Mouse (Mus musculus): ENCODE results near the gene Sis. TPM values are rescaled to one million over a fixed set of nuclear protein-coding genes. Genes with fewer than 3 reads are reported as not detected.

The Sis gene
- polyA plus RNA-seq (2015; fragmentation: Nextera tagmentation; extraction: Ambion mirVana) = not detected in 2 replicates

DNA sequence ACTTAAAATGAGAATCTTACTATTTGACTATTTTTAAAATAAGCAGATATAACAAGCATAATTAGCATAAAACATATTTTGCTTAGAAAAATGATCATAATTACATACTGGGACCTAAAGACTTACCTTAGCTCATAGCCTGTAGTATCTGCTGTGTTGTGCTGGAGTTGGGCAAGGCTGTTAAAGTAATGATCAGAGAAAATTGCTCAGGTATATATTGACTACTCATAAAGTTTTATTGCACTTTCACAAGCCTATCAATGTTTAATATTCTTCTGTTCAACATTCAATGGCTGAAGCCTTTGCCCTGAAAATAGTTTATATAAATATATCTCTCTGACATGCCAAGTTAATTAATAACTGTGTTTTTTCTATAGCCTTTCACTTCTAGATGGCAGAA is at the start of gene Sis:
Gene Sis (minus strand): TSS at position 189 of the 400 bp plus-strand sequence.
- Histone ChIP-seq H3K9ac (ENCODE audit: low read length) (no peak within 1 kb of the TSS), H3K4me3 (ENCODE audit: low read depth, low read length) (no peak within 1 kb of the TSS), H3K4me1 (replicated peaks; ENCODE audit: control insufficient read depth, insufficient read depth) (no peaks in the 10 kb centered on the region), H3K4me2 (replicated peaks; ENCODE audit: low read depth) (no peak within 1 kb of the TSS), H3K36me3 (ENCODE audit: control insufficient read depth, insufficient read depth, low read length) (no peaks in the 10 kb centered on the region), H3K27me3 (ENCODE audit: control insufficient read depth, insufficient read depth, low read length) (no peaks in the 10 kb centered on the region), H3K27ac (replicated peaks) (no peak within 1 kb of the TSS), H3K9me3 (ENCODE audit: control insufficient read depth, low read length) (no peaks in the 10 kb centered on the region)
- no peak for TF ChIP-seq CTCF (IDR thresholded peaks at IDR 0.05; ENCODE audit: low read depth)
- TF ChIP-seq EP300 (optimal IDR thresholded peaks at IDR 0.05) = no peak
- no peak for ATAC-seq (ENCODE audit: low FRiP score, low TSS enrichment)
- DNase-seq (ENCODE audit: low spot score) = no peak

DNA sequence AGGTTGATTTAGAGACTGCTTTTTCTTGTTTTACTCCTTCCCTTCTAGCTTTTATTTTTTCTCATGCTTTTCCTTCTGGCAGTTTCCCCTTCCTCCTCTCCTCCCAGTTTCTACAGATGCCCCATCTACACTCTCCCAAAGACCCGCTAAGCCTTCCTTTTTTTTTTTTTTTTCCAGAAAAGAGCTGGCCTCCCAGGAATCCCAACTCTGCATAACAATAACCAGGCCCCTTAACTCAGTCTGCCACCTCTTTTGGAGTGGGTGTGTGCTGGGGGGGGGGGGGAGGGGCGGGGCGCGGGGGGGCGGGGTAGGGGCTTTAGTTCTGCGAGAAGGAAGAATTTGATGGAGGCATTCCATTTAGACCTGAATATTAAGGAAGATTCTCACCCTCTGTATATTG is 38.4 kb upstream of the Sis start:
- no peak overlapping the region for H3K27ac ChIP-seq (replicated peaks)
- H3K4me2 ChIP-seq (replicated peaks; ENCODE audit: low read depth) = no peak overlapping the region
- TF ChIP-seq EP300 (optimal IDR thresholded peaks at IDR 0.05) (no peak), CTCF (IDR thresholded peaks at IDR 0.05; ENCODE audit: low read depth) (no peak)
- H3K27me3 ChIP-seq (ENCODE audit: control insufficient read depth, insufficient read depth, low read length) = no peaks in the 10 kb centered on the region
- no peak overlapping the region for H3K4me3 ChIP-seq (ENCODE audit: low read depth, low read length)
- 12% methylated on average over 6 of the region's 6 CpGs for WGBS
- no peaks in the 10 kb centered on the region for H3K4me1 ChIP-seq (replicated peaks; ENCODE audit: control insufficient read depth, insufficient read depth)
- DNase-seq (ENCODE audit: low spot score) (no peak), ATAC-seq (ENCODE audit: low FRiP score, low TSS enrichment) (no peak)
- no peak overlapping the region for H3K9ac ChIP-seq (ENCODE audit: low read length)
- no peaks in the 10 kb centered on the region for H3K36me3 ChIP-seq (ENCODE audit: control insufficient read depth, insufficient read depth, low read length)
- no peaks in the 10 kb centered on the region for H3K9me3 ChIP-seq (ENCODE audit: control insufficient read depth, low read length)

- Histone ChIP-seq H3K9me3 (ENCODE audit: control insufficient read depth, low read length) (no peaks in the 10 kb centered on the region), H3K4me1 (replicated peaks; ENCODE audit: control insufficient read depth, insufficient read depth) (no peaks in the 10 kb centered on the region), H3K9ac (ENCODE audit: low read length) (no peak overlapping the region), H3K27ac (replicated peaks) (no peak overlapping the region), H3K27me3 (ENCODE audit: control insufficient read depth, insufficient read depth, low read length) (no peaks in the 10 kb centered on the region), H3K36me3 (ENCODE audit: control insufficient read depth, insufficient read depth, low read length) (no peaks in the 10 kb centered on the region), H3K4me3 (ENCODE audit: low read depth, low read length) (no peak overlapping the region), H3K4me2 (replicated peaks; ENCODE audit: low read depth) (no peak overlapping the region)
- ATAC-seq (ENCODE audit: low FRiP score, low TSS enrichment) (no peak), DNase-seq (ENCODE audit: low spot score) (no peak)
- TF ChIP-seq CTCF (IDR thresholded peaks at IDR 0.05; ENCODE audit: low read depth) (no peak), EP300 (optimal IDR thresholded peaks at IDR 0.05) (no peak)
- WGBS = 91% methylated on average over 4 of the region's 4 CpGs
These were observed 35.5 kb upstream of the Sis start for GRCm38 (mm10) chr3:73002933-73003696.

DNA sequence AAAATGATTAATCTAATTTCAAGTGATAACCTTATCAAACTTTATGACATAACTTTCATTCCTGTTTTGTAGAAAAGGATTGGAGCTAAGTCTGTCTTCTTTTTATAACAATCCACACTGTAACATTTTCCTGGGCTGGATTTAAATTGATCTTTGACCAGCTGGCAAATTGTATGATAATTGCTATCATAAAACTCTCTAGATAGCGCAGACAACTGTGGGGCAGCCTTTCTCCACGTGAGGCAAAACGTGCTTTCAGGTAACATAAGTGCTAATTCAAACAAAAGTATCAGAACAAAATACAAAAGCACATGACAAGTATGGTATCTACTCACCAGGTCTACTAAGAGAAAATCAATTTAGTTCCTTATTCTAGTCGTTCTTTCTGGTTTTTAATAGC is 29.9 kb upstream of the Sis start:
- Histone ChIP-seq H3K4me3 (ENCODE audit: low read depth, low read length) (no peak overlapping the region), H3K9me3 (ENCODE audit: control insufficient read depth, low read length) (no peaks in the 10 kb centered on the region), H3K4me2 (replicated peaks; ENCODE audit: low read depth) (no peak overlapping the region), H3K27me3 (ENCODE audit: control insufficient read depth, insufficient read depth, low read length) (no peaks in the 10 kb centered on the region), H3K4me1 (replicated peaks; ENCODE audit: control insufficient read depth, insufficient read depth) (no peaks in the 10 kb centered on the region), H3K9ac (ENCODE audit: low read length) (no peak overlapping the region), H3K36me3 (ENCODE audit: control insufficient read depth, insufficient read depth, low read length) (no peaks in the 10 kb centered on the region), H3K27ac (replicated peaks) (no peak overlapping the region)
- no peak for TF ChIP-seq CTCF (IDR thresholded peaks at IDR 0.05; ENCODE audit: low read depth)
- TF ChIP-seq EP300 (optimal IDR thresholded peaks at IDR 0.05) = no peak
- ATAC-seq (ENCODE audit: low FRiP score, low TSS enrichment) = no peak
- no peak for DNase-seq (ENCODE audit: low spot score)
- WGBS = 51% methylated on average over 4 of the region's 4 CpGs

DNA sequence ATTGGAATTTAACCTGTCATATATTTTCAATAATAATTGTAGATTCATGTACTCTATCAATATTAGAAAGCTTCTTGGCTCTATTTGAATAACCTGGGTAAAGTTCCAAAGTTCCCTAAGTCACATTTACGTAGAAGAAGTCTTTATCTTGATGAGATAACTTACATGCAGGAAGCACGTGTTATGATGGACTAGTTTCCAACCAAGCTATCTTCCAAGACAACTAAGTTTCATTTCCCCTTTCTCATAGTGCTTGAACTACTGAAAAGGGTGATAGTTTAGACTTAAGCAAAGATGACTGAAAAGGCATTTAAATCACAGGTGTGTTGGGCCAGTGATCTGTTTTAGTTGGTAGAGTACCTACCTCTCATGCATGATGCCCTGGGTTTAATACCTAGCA is 23.3 kb upstream of the Sis start:
- Histone ChIP-seq H3K4me2 (replicated peaks; ENCODE audit: low read depth) (no peak overlapping the region), H3K36me3 (ENCODE audit: control insufficient read depth, insufficient read depth, low read length) (no peaks in the 10 kb centered on the region), H3K27me3 (ENCODE audit: control insufficient read depth, insufficient read depth, low read length) (no peaks in the 10 kb centered on the region), H3K9ac (ENCODE audit: low read length) (no peak overlapping the region), H3K27ac (replicated peaks) (no peak overlapping the region), H3K4me1 (replicated peaks; ENCODE audit: control insufficient read depth, insufficient read depth) (no peaks in the 10 kb centered on the region), H3K4me3 (ENCODE audit: low read depth, low read length) (no peak overlapping the region), H3K9me3 (ENCODE audit: control insufficient read depth, low read length) (no peaks in the 10 kb centered on the region)
- WGBS = 69% methylated on average over 2 of the region's 2 CpGs
- ATAC-seq (ENCODE audit: low FRiP score, low TSS enrichment) (no peak), DNase-seq (ENCODE audit: low spot score) (no peak)
- TF ChIP-seq CTCF (IDR thresholded peaks at IDR 0.05; ENCODE audit: low read depth) (no peak), EP300 (optimal IDR thresholded peaks at IDR 0.05) (no peak)

- Histone ChIP-seq H3K9me3 (ENCODE audit: control insufficient read depth, low read length) (no peaks in the 10 kb centered on the region), H3K4me2 (replicated peaks; ENCODE audit: low read depth) (no peak overlapping the region), H3K4me3 (ENCODE audit: low read depth, low read length) (no peak overlapping the region), H3K4me1 (replicated peaks; ENCODE audit: control insufficient read depth, insufficient read depth) (no peaks in the 10 kb centered on the region), H3K36me3 (ENCODE audit: control insufficient read depth, insufficient read depth, low read length) (no peaks in the 10 kb centered on the region), H3K27ac (replicated peaks) (no peak overlapping the region), H3K9ac (ENCODE audit: low read length) (no peak overlapping the region), H3K27me3 (ENCODE audit: control insufficient read depth, insufficient read depth, low read length) (no peaks in the 10 kb centered on the region)
- ATAC-seq (ENCODE audit: low FRiP score, low TSS enrichment) (no peak), DNase-seq (ENCODE audit: low spot score) (no peak)
- TF ChIP-seq EP300 (optimal IDR thresholded peaks at IDR 0.05) = no peak
- no peak for TF ChIP-seq CTCF (IDR thresholded peaks at IDR 0.05; ENCODE audit: low read depth)
- WGBS = 28% methylated on average over 3 of the region's 3 CpGs
These were observed 8.9 kb upstream of the Sis start for GRCm38 (mm10) chr3:72976602-72977001.
